Mouse (Mus musculus): Measurements from ENCODE around the gene Gm3045.

Gm3045 gene

GRCm38 (mm10) chr13:56426365-56426764, at the start of gene Gm3045:
TSS of gene Gm3045 (plus strand) at chr13:56426594.
- 83% methylated on average over 4 of the region's 4 CpGs for WGBS

GRCm38 (mm10) chr13:56380855-56381685, 45.3 kb upstream of the Gm3045 start:
- 65% methylated on average over 14 of the region's 14 CpGs for WGBS

- 74% methylated on average over 3 of the region's 3 CpGs for WGBS
Measured at GRCm38 (mm10) chr13:56383406-56383805, 43.0 kb upstream of the Gm3045 start.

GRCm38 (mm10) chr13:56386411-56386810, 40.0 kb upstream of the Gm3045 start:
- WGBS = 48% methylated on average over 9 of the region's 9 CpGs

GRCm38 (mm10) chr13:56387374-56387773, 39.0 kb upstream of the Gm3045 start:
- WGBS = 88% methylated on average over 5 of the region's 5 CpGs

- WGBS = 67% methylated on average over 1 of the region's 1 CpGs
Measured at GRCm38 (mm10) chr13:56388042-56388441, 38.4 kb upstream of the Gm3045 start.

GRCm38 (mm10) chr13:56397572-56397971, 28.8 kb upstream of the Gm3045 start:
- WGBS = 65% methylated on average over 5 of the region's 5 CpGs

- WGBS = 72% methylated on average over 4 of the region's 4 CpGs
Measured at GRCm38 (mm10) chr13:56401186-56401585, 25.2 kb upstream of the Gm3045 start.

GRCm38 (mm10) chr13:56403381-56404086, 22.9 kb upstream of the Gm3045 start:
- 77% methylated on average over 8 of the region's 8 CpGs for WGBS

- WGBS = 75% methylated on average over 6 of the region's 6 CpGs
Measured at GRCm38 (mm10) chr13:56404511-56405140, 21.8 kb upstream of the Gm3045 start.

- WGBS = 73% methylated on average over 9 of the region's 9 CpGs
Measured at GRCm38 (mm10) chr13:56412286-56412873, 14.0 kb upstream of the Gm3045 start.

GRCm38 (mm10) chr13:56418685-56419483, 7.5 kb upstream of the Gm3045 start:
- 69% methylated on average over 13 of the region's 13 CpGs for WGBS

- WGBS = 80% methylated on average over 6 of the region's 6 CpGs
Measured at GRCm38 (mm10) chr13:56419538-56419937, 6.9 kb upstream of the Gm3045 start.

- 18% methylated on average over 16 of the region's 16 CpGs for WGBS
Measured at GRCm38 (mm10) chr13:56422072-56422723, 4.2 kb upstream of the Gm3045 start.

GRCm38 (mm10) chr13:56425931-56426330, 463 bp upstream of the Gm3045 start:
- 90% methylated on average over 7 of the region's 7 CpGs for WGBS

GRCm38 (mm10) chr13:56428724-56429500, 2.5 kb downstream of the Gm3045 start:
- 36% methylated on average over 16 of the region's 16 CpGs for WGBS

- 90% methylated on average over 11 of the region's 12 CpGs for WGBS
Measured at GRCm38 (mm10) chr13:56432496-56432895, 6.1 kb downstream of the Gm3045 start.

GRCm38 (mm10) chr13:56433466-56433865, 7.1 kb downstream of the Gm3045 start:
- WGBS = 24% methylated on average over 10 of the region's 10 CpGs

- WGBS = 87% methylated on average over 9 of the region's 9 CpGs
Measured at GRCm38 (mm10) chr13:56434311-56434751, 7.9 kb downstream of the Gm3045 start.
